In the genomic region with DNA sequence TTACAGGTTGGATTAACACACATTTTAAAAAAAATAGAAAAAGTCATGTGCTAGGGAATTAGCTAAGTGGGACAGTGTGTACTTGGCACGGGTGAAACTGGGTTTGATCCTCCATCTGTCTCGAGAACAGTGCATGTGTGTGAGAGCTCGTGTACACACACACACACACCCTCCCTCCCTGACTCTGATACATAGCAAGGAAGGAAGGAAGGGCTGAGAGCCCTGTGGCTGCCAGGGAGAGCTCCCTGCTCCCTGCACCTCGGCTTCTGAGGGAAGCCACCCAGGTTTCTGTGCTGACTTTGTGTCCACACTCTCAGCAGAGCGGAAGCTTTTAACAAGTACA, we compare ENCODE assay signal across 8 mouse cellular contexts.
DNase-seq lines count a peak whose midpoint lies in the region; ATAC-seq and TF ChIP-seq lines count a peak whose summit lies in the region.

No protein-coding gene starts in this region.

- DNase-seq in gastrocnemius, adult 2 months, result peak; percentile 54
- DNase-seq in gastrocnemius, postnatal 4 days (ENCODE audit: low spot score in 2 of 2), result no peak
- DNase-seq in cerebellum, adult 9-10 months, result peak; percentile 93
- peak; percentile 52 for DNase-seq in kidney, postnatal 0 days (ENCODE audit: low spot score)
- DNase-seq in mesoderm, embryonic 11.5 days (ENCODE audit: low read depth, low spot score), result peak; percentile 21
- DNase-seq in frontal cortex, postnatal 25 days (ENCODE audit: low spot score in 2 of 2), result no peak

- H3K4me3 ChIP-seq in gastrocnemius, adult 2 months, result peak overlapping the region; percentile 61
- no peak overlapping the region for H3K4me3 ChIP-seq in heart, embryonic 11.5 days (ENCODE audit: low read depth, low read length)
- no peak overlapping the region for H3K4me3 ChIP-seq in kidney, postnatal 0 days (replicated peaks; ENCODE audit: low read depth, low read length)

- 28% methylated on average over 5 of the region's 5 CpGs for WGBS in heart, embryonic 11.5 days (ENCODE audit: insufficient replicate concordance)
- WGBS in kidney, postnatal 0 days, result 7% methylated on average over 5 of the region's 5 CpGs

- H3K4me1 ChIP-seq in heart, embryonic 11.5 days (ENCODE audit: control insufficient read depth, insufficient read depth, low read length), result peaks cover 26% of the 10 kb centered on the region
- peaks cover 41% of the 10 kb centered on the region for H3K4me1 ChIP-seq in kidney, postnatal 0 days (replicated peaks; ENCODE audit: insufficient read depth, low read length)

- H3K9me3 ChIP-seq in heart, embryonic 11.5 days (replicated peaks; ENCODE audit: control insufficient read depth, low read length), result no peaks in the 10 kb centered on the region
- H3K9me3 ChIP-seq in kidney, postnatal 0 days (replicated peaks; ENCODE audit: low read length), result no peaks in the 10 kb centered on the region

- intact Hi-C loops in gastrocnemius, adult 2 months (cut with DNase I), result loop anchor here (2.0 kb wide), 2 partner anchors 74 to 204 kb away; a partner anchor contains a TSS

- no peak for TF ChIP-seq CTCF in gastrocnemius, adult 2 months (IDR thresholded peaks at IDR 0.05)
- no peak for TF ChIP-seq CTCF in kidney, postnatal 0 days (IDR thresholded peaks at IDR 0.05; ENCODE audit: low read depth)

- peak overlapping the region; percentile 43 for H3K4me2 ChIP-seq in heart, embryonic 11.5 days
- peak overlapping the region; percentile 42; the same call in 1 of the 2 replicates for H3K4me2 ChIP-seq in kidney, postnatal 0 days (ENCODE audit: low read length)

- no peak overlapping the region for H3K9ac ChIP-seq in heart, embryonic 11.5 days (ENCODE audit: low read depth, low read length)
- peak overlapping the region; percentile 51; the same call in 1 of the 2 replicates for H3K9ac ChIP-seq in kidney, postnatal 0 days (ENCODE audit: low read depth, low read length)

- ATAC-seq in heart, embryonic 11.5 days (replicated peaks; ENCODE audit: insufficient number of reproducible peaks, low FRiP score, low TSS enrichment), result 0 out of 2 replicates have a peak, but pooled peaks have one; percentile 28
- ATAC-seq in kidney, postnatal 0 days (replicated peaks; ENCODE audit: low FRiP score, low read depth), result peak; percentile 26
- ATAC-seq in erythroblast, adult 5-6 weeks (replicated peaks; ENCODE audit: low FRiP score, poor library complexity, severe bottlenecking), result no peak

- H3K27me3 ChIP-seq in heart, embryonic 11.5 days (ENCODE audit: control insufficient read depth, insufficient read depth, low read length), result no peaks in the 10 kb centered on the region
- no peaks in the 10 kb centered on the region for H3K27me3 ChIP-seq in kidney, postnatal 0 days (ENCODE audit: insufficient read depth, low read length)

- no peaks in the 10 kb centered on the region for H3K36me3 ChIP-seq in heart, embryonic 11.5 days (ENCODE audit: control insufficient read depth, insufficient read depth, low read length)
- no peaks in the 10 kb centered on the region for H3K36me3 ChIP-seq in kidney, postnatal 0 days (ENCODE audit: insufficient read depth, low read length)

- H3K27ac ChIP-seq in gastrocnemius, adult 2 months, result peak overlapping the region; percentile 89
- H3K27ac ChIP-seq in heart, embryonic 11.5 days (ENCODE audit: low read depth, low read length), result peak overlapping the region; percentile 72
- peak overlapping the region; percentile 94 for H3K27ac ChIP-seq in kidney, postnatal 0 days

Comparison
In these comparisons a context has a peak if more than half of its experiments do, and no peak if none do; other contexts are left out.
1. DNase-seq: peak in gastrocnemius, adult 2 months (single experiment), cerebellum, adult 9-10 months (single experiment), kidney, postnatal 0 days (single experiment) and mesoderm, embryonic 11.5 days (single experiment); none in gastrocnemius, postnatal 4 days (0 of 2) and frontal cortex, postnatal 25 days (0 of 2).
2. Peak in every context shown above with its lines, with median percentiles within 50 percentile points of each other: H3K27ac ChIP-seq.